Mouse (Mus musculus) embryonic fibroblast, embryonic 13.5 days (primary cell): ENCODE results near the gene Pex7.

Experiments used
- CTCF ChIP-seq: IDR thresholded peaks from 2 replicates; pipeline ENCODE4 v1.5.1; 2011; ENCODE audit warnings: mild to moderate bottlenecking, control low read depth, low read length, moderate library complexity, borderline replicate concordance; ENCODE audit not compliant: insufficient read depth
- POLR2A ChIP-seq: IDR thresholded peaks from 2 replicates; pipeline ENCODE4 v1.6.1; 2011; ENCODE audit warnings: low read depth, mild to moderate bottlenecking, control low read depth, low read length, moderate library complexity

DNA sequence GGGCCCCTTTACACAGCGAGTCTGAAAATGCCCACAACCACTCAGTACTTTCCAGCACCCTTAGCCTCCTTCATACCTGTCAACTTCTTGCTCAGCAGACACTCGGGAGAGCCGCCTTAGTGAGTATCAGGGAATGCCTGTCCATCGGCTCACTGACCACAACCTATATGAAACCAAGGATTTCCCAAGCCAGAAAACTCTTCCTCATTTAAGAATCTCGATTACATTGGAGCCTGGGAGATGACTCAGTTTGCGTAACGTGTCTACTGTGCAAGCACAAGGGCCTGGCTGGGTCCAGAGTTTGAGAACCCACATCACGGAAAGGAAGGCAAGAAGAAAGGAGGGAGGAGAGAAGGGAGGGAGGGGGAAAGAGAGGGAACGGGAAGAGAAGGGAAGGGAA is 34.4 kb upstream of the Pex7 start:
- TF ChIP-seq CTCF, result no peak
- no peak for TF ChIP-seq POLR2A
